Mouse (Mus musculus): ENCODE measurements around the gene Apom. TPM values are rescaled to one million over a fixed set of nuclear protein-coding genes. Genes with fewer than 3 reads are reported as not detected.

Apom gene
- polyA plus RNA-seq, 1 experiment from 2014 or later: 1.4 TPM

DNA sequence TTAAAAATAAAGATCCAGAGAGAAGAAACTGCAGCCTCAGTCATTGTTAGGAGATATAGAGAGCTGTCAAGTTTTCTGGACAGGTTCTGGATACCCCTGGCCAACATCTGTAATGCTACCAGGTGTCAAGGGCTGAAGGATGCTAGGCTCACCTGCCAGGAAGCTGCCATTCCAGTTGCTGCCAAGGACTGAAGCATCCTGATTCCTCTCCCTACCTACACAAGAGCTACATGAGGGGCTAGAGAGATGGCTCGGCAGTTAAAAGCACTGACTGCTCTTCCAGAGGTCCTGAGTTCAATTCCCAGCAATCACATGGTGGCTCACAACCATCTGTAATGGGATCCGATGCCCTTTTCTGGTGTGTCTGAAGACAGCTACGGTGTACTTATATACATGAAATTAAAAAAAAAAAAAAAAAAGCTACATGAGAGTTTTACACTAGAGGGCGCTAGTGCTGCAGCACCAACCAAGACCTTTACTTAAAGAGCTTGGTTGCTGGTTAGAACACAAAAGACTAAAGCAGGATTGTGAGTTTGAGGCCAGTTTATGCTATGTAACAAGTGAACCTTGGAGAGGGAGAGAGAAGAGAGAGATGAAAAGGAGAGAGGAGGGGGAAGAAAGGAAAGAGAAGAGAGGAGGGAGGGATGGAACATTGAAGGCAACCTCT is 36.8 kb upstream of the Apom start:
- Histone ChIP-seq H3K27me3 (ENCODE audit: control insufficient read depth, insufficient read depth, low read depth, low read length) (no peaks in the 10 kb centered on the region), H3K36me3 (ENCODE audit: control insufficient read depth, insufficient read depth, low read length) (no peaks in the 10 kb centered on the region), H3K4me2 (ENCODE audit: low read depth, low read length) (no peak overlapping the region), H3K27ac (ENCODE audit: low read length) (no peak overlapping the region), H3K9me3 (ENCODE audit: control insufficient read depth, low read length) (no peaks in the 10 kb centered on the region), H3K4me3 (ENCODE audit: low read length) (no peak overlapping the region), H3K4me1 (replicated peaks; ENCODE audit: control insufficient read depth, insufficient read depth, low read length) (peaks cover 8% of the 10 kb centered on the region), H3K9ac (ENCODE audit: low read length) (no peak overlapping the region)
- WGBS: 10% methylated on average over 4 of the region's 4 CpGs
- ATAC-seq (ENCODE audit: low read depth): no peak

DNA sequence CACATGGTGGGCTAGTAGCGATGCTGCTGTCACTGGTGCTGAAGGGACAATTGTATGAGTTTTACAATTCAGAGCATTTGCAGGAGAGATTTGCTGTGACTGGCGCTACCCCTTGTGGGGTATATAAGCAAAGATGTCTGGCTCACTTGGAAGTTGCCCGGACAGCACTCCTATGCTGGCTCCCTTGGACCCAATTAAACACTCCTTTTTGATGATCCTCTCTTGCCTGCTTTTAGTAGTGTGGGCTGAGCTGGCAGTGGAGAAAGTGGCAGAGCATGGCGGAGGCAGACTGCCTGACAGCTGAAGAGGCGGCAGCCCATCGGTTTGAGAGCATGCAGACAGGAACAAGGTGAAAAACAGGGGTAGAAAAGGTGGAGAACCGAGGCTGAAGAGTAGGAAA is 35.9 kb upstream of the Apom start:
- no peak overlapping the region for H3K4me3 ChIP-seq (ENCODE audit: low read length)
- H3K9me3 ChIP-seq (ENCODE audit: control insufficient read depth, low read length): no peaks in the 10 kb centered on the region
- no peak overlapping the region for H3K9ac ChIP-seq (ENCODE audit: low read length)
- H3K27ac ChIP-seq (ENCODE audit: low read length): no peak overlapping the region
- H3K36me3 ChIP-seq (ENCODE audit: control insufficient read depth, insufficient read depth, low read length): no peaks in the 10 kb centered on the region
- ATAC-seq (ENCODE audit: low read depth): no peak
- H3K27me3 ChIP-seq (ENCODE audit: control insufficient read depth, insufficient read depth, low read depth, low read length): no peaks in the 10 kb centered on the region
- peaks cover 11% of the 10 kb centered on the region for H3K4me1 ChIP-seq (replicated peaks; ENCODE audit: control insufficient read depth, insufficient read depth, low read length)
- H3K4me2 ChIP-seq (ENCODE audit: low read depth, low read length): no peak overlapping the region
- WGBS: 82% methylated on average over 7 of the region's 7 CpGs

DNA sequence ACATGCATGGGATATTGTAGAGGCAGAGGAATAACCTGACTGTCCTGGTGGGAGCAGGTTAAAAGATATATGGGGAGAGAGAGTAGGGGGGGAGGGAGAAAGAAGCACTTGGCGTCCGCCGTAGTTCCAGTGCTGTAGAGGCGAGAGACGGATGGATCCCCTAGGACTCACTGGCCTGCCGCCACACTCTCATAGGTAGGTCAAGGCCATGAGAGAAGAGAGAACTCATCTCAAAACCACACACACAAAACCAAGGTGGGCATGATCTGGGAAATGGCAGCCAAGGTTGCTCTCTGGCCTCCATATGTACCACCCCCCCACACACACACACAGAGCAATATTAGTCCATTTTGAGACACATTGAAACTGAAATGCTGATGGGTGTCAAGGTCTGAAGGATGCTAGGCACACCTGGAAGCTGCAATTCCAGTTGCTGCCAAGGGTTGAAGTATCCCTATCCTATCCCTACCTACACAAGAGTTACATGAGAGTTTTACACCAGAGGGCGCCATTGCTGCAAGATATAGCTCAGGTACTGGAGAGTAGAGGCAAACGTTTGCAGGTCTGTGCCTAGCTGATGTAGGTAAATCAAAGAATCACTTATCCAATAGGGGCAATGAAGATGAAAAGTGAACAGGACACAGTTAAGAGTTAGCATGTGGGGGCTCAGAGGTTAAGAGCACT is 34.6 kb upstream of the Apom start:
- ATAC-seq (ENCODE audit: low read depth): no peak
- Histone ChIP-seq H3K9me3 (ENCODE audit: control insufficient read depth, low read length) (no peaks in the 10 kb centered on the region), H3K9ac (ENCODE audit: low read length) (peak overlapping the region; percentile 3; the same call in 1 of the 2 replicates), H3K36me3 (ENCODE audit: control insufficient read depth, insufficient read depth, low read length) (peaks cover 3% of the 10 kb centered on the region; the same call in 1 of the 2 replicates), H3K4me1 (replicated peaks; ENCODE audit: control insufficient read depth, insufficient read depth, low read length) (peaks cover 19% of the 10 kb centered on the region), H3K27ac (ENCODE audit: low read length) (peak overlapping the region; percentile 100; the same call in 1 of the 2 replicates), H3K4me2 (ENCODE audit: low read depth, low read length) (peak overlapping the region; percentile 69), H3K27me3 (ENCODE audit: control insufficient read depth, insufficient read depth, low read depth, low read length) (no peaks in the 10 kb centered on the region), H3K4me3 (ENCODE audit: low read length) (peak overlapping the region; percentile 53; the same call in 1 of the 2 replicates)
- WGBS: 63% methylated on average over 8 of the region's 8 CpGs

DNA sequence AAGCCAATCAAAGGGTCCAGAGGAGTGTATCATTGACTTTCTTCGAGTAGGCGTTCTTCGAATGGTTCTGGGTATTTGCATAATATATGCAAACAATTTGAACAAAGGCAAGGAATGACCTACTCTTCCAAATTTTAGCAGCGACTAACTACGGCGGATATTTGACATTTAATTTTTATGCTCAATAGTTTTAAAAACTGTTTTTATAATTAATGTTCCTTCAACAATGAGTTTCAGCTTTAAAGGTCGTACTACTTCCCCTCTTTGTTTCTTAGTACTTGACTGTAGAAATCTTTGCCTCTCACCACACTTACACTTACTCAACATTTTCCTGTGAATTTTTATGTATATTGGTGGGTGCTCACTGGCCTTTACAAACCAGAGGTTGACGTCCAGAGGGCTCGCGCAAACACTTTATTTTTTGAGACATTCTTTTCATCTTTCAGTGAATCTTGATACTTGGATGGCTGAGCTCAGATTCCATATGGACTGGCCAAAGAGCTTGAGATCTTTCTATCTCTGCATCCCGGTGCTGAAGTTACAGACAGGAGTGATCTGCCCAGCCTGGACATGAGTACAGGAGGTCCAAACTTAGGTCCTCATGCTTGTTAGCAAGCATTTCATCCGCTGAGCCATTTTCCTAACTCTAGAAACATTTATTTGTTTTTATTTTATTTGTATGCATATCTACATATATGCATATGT is 33.8 kb upstream of the Apom start:
- no peaks in the 10 kb centered on the region for H3K9me3 ChIP-seq (ENCODE audit: control insufficient read depth, low read length)
- peak overlapping the region; percentile 100 for H3K27ac ChIP-seq (ENCODE audit: low read length)
- H3K9ac ChIP-seq (ENCODE audit: low read length): peak overlapping the region; percentile 70
- ATAC-seq (ENCODE audit: low read depth): peak; percentile 86; the same call in 1 of the 2 replicates
- H3K4me2 ChIP-seq (ENCODE audit: low read depth, low read length): peak overlapping the region; percentile 69
- H3K27me3 ChIP-seq (ENCODE audit: control insufficient read depth, insufficient read depth, low read depth, low read length): no peaks in the 10 kb centered on the region
- H3K4me3 ChIP-seq (ENCODE audit: low read length): peak overlapping the region; percentile 53
- H3K36me3 ChIP-seq (ENCODE audit: control insufficient read depth, insufficient read depth, low read length): peaks cover 12% of the 10 kb centered on the region
- H3K4me1 ChIP-seq (replicated peaks; ENCODE audit: control insufficient read depth, insufficient read depth, low read length): peaks cover 19% of the 10 kb centered on the region
- WGBS: 15% methylated on average over 12 of the region's 12 CpGs

DNA sequence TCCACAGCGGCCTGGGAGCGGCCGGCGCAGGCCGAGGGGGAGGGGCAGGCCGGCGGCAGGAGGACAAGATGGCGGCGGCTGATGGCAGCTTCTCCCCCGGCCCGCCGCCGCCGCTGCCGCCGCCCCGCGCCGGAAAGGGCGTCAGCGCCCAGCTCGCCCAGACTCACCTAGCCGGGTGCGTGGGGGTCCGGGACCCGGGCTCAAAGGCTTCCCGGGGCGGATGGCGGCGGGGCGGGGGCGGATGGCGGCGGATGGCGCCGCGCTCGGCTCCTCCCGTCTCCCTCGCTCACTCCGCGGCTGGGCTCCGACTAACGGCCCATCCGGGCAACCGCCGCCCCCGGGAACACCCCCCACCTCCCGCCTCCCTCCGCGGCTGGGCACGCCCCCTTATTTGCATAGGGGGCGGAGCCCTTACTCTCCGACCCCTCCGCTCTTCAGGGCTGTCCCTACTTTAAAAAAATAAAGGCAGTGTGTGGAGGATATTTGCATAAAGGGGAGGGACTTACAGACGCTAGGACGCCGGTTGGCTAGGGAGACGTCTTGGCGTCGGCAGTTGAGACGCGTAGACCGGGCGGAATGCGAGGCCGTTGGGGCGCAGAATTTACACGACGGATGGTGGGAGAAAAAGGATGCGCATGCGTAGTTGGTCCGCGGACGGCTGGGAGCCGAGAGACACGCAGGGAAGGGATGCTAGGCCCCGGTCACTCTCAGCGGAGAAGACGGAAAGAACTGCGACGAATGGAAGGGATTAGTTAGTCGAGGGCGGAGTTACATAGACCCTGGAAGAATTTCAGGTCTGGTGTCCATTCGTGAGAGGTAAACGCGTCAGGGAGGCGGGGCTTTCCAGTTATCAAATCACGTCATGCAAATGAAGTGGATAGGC is 33.0 kb upstream of the Apom start, which contains the start of gene Prrc2a:
Gene Prrc2a, minus strand, starts transcription at position 330 of the 883 bp plus-strand sequence.
- peak within 1 kb of the TSS; percentile 97 for H3K4me3 ChIP-seq (ENCODE audit: low read length)
- H3K27me3 ChIP-seq (ENCODE audit: control insufficient read depth, insufficient read depth, low read depth, low read length): no peaks in the 10 kb centered on the region
- peak within 1 kb of the TSS; percentile 100 for H3K27ac ChIP-seq (ENCODE audit: low read length)
- ATAC-seq (ENCODE audit: low read depth): peak; percentile 97
- peak within 1 kb of the TSS; percentile 88 for H3K4me2 ChIP-seq (ENCODE audit: low read depth, low read length)
- H3K36me3 ChIP-seq (ENCODE audit: control insufficient read depth, insufficient read depth, low read length): peaks cover 20% of the 10 kb centered on the region
- under 1% methylated on average over 48 of the region's 89 CpGs for WGBS
- no peaks in the 10 kb centered on the region for H3K9me3 ChIP-seq (ENCODE audit: control insufficient read depth, low read length)
- H3K9ac ChIP-seq (ENCODE audit: low read length): peak within 1 kb of the TSS; percentile 100
- H3K4me1 ChIP-seq (replicated peaks; ENCODE audit: control insufficient read depth, insufficient read depth, low read length): peaks cover 19% of the 10 kb centered on the region

DNA sequence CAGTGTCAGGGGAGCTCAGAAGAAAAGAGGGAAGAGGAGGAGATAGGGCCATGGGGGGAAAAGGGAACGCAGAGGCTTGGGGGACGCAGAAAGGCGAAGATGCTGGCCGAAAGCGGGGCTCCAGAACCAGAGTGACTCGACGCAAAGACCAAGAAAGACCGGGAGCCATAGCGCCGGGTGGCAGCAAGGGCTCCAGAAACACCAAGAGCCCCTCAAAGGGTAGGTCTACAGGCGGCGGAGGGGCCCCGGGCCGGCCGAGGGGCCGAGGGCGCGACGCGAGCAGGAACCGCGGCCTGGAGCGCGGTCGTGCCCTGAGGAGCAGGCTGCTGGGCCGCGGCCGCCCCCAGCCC is 32.3 kb upstream of the Apom start:
- peak overlapping the region; percentile 100 for H3K9ac ChIP-seq (ENCODE audit: low read length)
- peaks cover 19% of the 10 kb centered on the region for H3K4me1 ChIP-seq (replicated peaks; ENCODE audit: control insufficient read depth, insufficient read depth, low read length)
- H3K27ac ChIP-seq (ENCODE audit: low read length): peak overlapping the region; percentile 94
- no peak for ATAC-seq (ENCODE audit: low read depth)
- peak overlapping the region; percentile 97 for H3K4me3 ChIP-seq (ENCODE audit: low read length)
- under 1% methylated on average over 25 of the region's 28 CpGs for WGBS
- peak overlapping the region; percentile 88 for H3K4me2 ChIP-seq (ENCODE audit: low read depth, low read length)
- H3K9me3 ChIP-seq (ENCODE audit: control insufficient read depth, low read length): no peaks in the 10 kb centered on the region
- H3K27me3 ChIP-seq (ENCODE audit: control insufficient read depth, insufficient read depth, low read depth, low read length): no peaks in the 10 kb centered on the region
- H3K36me3 ChIP-seq (ENCODE audit: control insufficient read depth, insufficient read depth, low read length): peaks cover 26% of the 10 kb centered on the region

DNA sequence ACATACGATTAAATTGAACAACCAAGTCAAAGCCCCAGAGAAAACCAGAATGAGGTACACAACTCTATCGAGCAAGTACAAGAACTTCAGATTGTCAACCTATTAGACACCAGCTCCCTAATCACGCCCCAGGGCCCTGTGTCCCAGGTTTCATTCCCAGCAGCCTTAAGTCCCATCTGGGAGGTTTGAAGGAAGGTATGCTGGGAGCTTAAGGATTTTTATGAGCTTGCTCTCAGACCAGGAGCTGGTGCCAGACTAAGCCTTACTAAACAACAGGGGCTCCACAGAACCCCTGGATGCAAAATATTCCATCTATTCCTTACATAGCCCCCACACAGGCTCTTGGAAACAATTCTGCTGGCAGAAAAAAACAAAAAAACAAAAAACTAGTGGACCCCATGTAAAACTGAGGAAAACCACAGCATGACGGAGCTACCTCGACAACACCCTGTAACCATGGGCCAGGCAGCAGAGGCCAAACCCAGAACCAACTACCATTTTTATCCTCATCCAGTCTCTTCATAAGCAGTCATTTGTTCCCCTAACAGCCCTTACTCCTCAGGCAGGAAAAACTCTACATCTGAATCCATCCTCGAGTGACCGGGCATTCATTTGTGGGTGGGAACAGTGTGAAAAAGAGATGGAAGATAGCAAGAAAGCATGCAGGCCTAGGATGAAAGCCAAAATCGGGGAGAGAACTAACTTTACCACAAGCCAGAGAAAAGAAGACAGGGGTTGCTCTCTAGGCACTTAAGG is 31.7 kb upstream of the Apom start:
- WGBS: 6% methylated on average over 8 of the region's 8 CpGs
- ATAC-seq (ENCODE audit: low read depth): no peak
- H3K27ac ChIP-seq (ENCODE audit: low read length): peak overlapping the region; percentile 94
- peak overlapping the region; percentile 88 for H3K4me2 ChIP-seq (ENCODE audit: low read depth, low read length)
- H3K9ac ChIP-seq (ENCODE audit: low read length): peak overlapping the region; percentile 100
- no peaks in the 10 kb centered on the region for H3K27me3 ChIP-seq (ENCODE audit: control insufficient read depth, insufficient read depth, low read depth, low read length)
- H3K9me3 ChIP-seq (ENCODE audit: control insufficient read depth, low read length): no peaks in the 10 kb centered on the region
- peaks cover 19% of the 10 kb centered on the region for H3K4me1 ChIP-seq (replicated peaks; ENCODE audit: control insufficient read depth, insufficient read depth, low read length)
- peaks cover 32% of the 10 kb centered on the region for H3K36me3 ChIP-seq (ENCODE audit: control insufficient read depth, insufficient read depth, low read length)
- peak overlapping the region; percentile 97 for H3K4me3 ChIP-seq (ENCODE audit: low read length)

DNA sequence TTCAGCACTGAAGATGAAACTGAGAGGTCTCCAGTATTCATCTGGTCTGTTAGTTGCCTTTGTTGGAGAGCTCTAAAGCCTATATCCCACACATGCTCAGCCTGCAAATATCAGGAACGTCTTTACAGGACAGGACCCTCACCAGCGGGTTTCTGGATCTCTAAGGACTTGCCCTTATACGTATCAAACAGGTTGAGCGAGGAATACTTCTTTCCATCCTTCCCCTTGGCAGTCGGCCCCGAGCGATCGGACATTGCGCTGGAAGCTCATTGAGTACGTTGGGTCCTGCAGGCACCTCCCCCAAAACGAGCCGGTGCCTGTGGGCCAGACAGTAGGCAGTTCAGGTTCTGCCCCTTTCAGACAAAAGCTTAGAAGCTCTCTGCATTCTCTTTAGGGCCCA is 30.9 kb upstream of the Apom start:
- WGBS: 19% methylated on average over 12 of the region's 12 CpGs
- peak overlapping the region; percentile 100 for H3K9ac ChIP-seq (ENCODE audit: low read length)
- H3K4me2 ChIP-seq (ENCODE audit: low read depth, low read length): peak overlapping the region; percentile 88
- peak overlapping the region; percentile 97 for H3K4me3 ChIP-seq (ENCODE audit: low read length)
- peaks cover 40% of the 10 kb centered on the region for H3K36me3 ChIP-seq (ENCODE audit: control insufficient read depth, insufficient read depth, low read length)
- ATAC-seq (ENCODE audit: low read depth): no peak
- H3K4me1 ChIP-seq (replicated peaks; ENCODE audit: control insufficient read depth, insufficient read depth, low read length): peaks cover 19% of the 10 kb centered on the region
- no peak overlapping the region for H3K27ac ChIP-seq (ENCODE audit: low read length)
- no peaks in the 10 kb centered on the region for H3K27me3 ChIP-seq (ENCODE audit: control insufficient read depth, insufficient read depth, low read depth, low read length)
- H3K9me3 ChIP-seq (ENCODE audit: control insufficient read depth, low read length): no peaks in the 10 kb centered on the region

Data from lung, embryonic 16.5 days (tissue).